Mouse (Mus musculus) CH12.LX (cell line): ENCODE results near the gene Ube2q1. TPM values are rescaled to one million over a fixed set of nuclear protein-coding genes. Genes with fewer than 3 reads are reported as not detected.

ENCODE experiments used
- DNase-seq: peaks from one replicate; pipeline ENCODE4 v3.0.0-alpha.2; 2013; ENCODE audit errors: extremely low read depth
- H3K27ac ChIP-seq: 2 replicates; pipeline ENCODE4 v1.5.1; 2012; ENCODE audit warnings: low read depth, mild to moderate bottlenecking, control low read depth, moderate library complexity; ENCODE audit not compliant: insufficient read depth
- H3K27me3 ChIP-seq: replicated peaks from 2 replicates; pipeline ENCODE3; 2012; ENCODE audit warnings: inconsistent platforms
- H3K36me3 ChIP-seq, 2 experiments: replicated peaks in 1 of 2; 2 replicates each; pipeline versions ENCODE3 to v1.6.1; 2012; ENCODE audit warnings: inconsistent platforms in 1 of 2, low read length in 1 of 2, mild to moderate bottlenecking in 1 of 2, mixed read lengths in 1 of 2, moderate library complexity in 1 of 2; ENCODE audit not compliant: control insufficient read depth in 1 of 2, insufficient read depth in 1 of 2
- H3K4me1 ChIP-seq, 2 experiments: 2 replicates each; pipeline ENCODE4 v1.6.1; 2012; ENCODE audit warnings: inconsistent platforms in 1 of 2, moderate library complexity in 1 of 2; ENCODE audit not compliant: insufficient read depth in 2 of 2, control insufficient read depth in 1 of 2
- H3K4me2 ChIP-seq: 2 replicates; pipeline ENCODE4 v1.6.1; 2012; ENCODE audit warnings: low read depth, mild to moderate bottlenecking, control low read depth; ENCODE audit not compliant: poor library complexity, insufficient read depth, severe bottlenecking
- H3K4me3 ChIP-seq, 3 experiments: fragments of 150-350 bp in 1 of 3; sonication (generic) in 1 of 3; replicated peaks in 1 of 3; 2 replicates each; pipeline versions ENCODE3 to v1.5.1; 2011 to 2012; ENCODE audit warnings: low read depth in 2 of 3, low read length in 2 of 3, mild to moderate bottlenecking in 2 of 3, moderate library complexity in 2 of 3, control low read depth in 1 of 3, improper control_type of control experiment in 1 of 3, inconsistent platforms in 1 of 3, mixed read lengths in 1 of 3; ENCODE audit not compliant: poor library complexity in 1 of 3
- H3K79me2 ChIP-seq: replicated peaks from 2 replicates; pipeline ENCODE4 v1.6.1; 2012; ENCODE audit warnings: mild to moderate bottlenecking, moderate library complexity; ENCODE audit not compliant: control insufficient read depth, poor library complexity, insufficient read depth, severe bottlenecking; ENCODE audit errors: extremely low read depth
- H3K9ac ChIP-seq: 2 replicates; pipeline ENCODE4 v1.6.1; 2012; ENCODE audit warnings: low read depth, mild to moderate bottlenecking, control low read depth, moderate library complexity; ENCODE audit not compliant: insufficient read depth
- H3K9me3 ChIP-seq: replicated peaks from 2 replicates; pipeline ENCODE3; 2012; ENCODE audit warnings: low read length, inconsistent platforms, mixed read lengths
- BHLHE40 ChIP-seq: IDR thresholded peaks from 2 replicates; pipeline ENCODE4 v1.6.1; 2011; ENCODE audit warnings: mild to moderate bottlenecking, low read depth, low read length, improper control_type of control experiment
- ELF1 ChIP-seq: IDR thresholded peaks from 2 replicates; pipeline ENCODE4 v1.6.1; 2014; ENCODE audit warnings: low read depth, mild to moderate bottlenecking, inconsistent platforms, low read length, improper control_type of control experiment
- EP300 ChIP-seq: IDR thresholded peaks from 2 replicates; pipeline ENCODE4 v1.6.1; 2011; ENCODE audit warnings: low read length, improper control_type of control experiment
- ETS1 ChIP-seq: conservative IDR thresholded peaks from 2 replicates; pipeline ENCODE4 v1.6.1; 2012; ENCODE audit warnings: low read depth, mild to moderate bottlenecking, inconsistent platforms, low read length, improper control_type of control experiment, moderate library complexity
- IRF4 ChIP-seq: IDR thresholded peaks from 2 replicates; pipeline ENCODE4 v1.6.1; 2014; ENCODE audit warnings: low read depth, mild to moderate bottlenecking, inconsistent platforms, low read length, improper control_type of control experiment
- JUN ChIP-seq: IDR thresholded peaks from 2 replicates; pipeline ENCODE4 v1.6.1; 2011; ENCODE audit warnings: low read depth, mild to moderate bottlenecking, low read length, improper control_type of control experiment, moderate library complexity; ENCODE audit not compliant: insufficient read depth
- JUND ChIP-seq: conservative IDR thresholded peaks from 2 replicates; pipeline ENCODE4 v1.6.1; 2011; ENCODE audit warnings: low read depth, low read length, improper control_type of control experiment
- MAX ChIP-seq: IDR thresholded peaks from 2 replicates; pipeline ENCODE4 v1.6.1; 2011; ENCODE audit warnings: low read length, improper control_type of control experiment
- MAZ ChIP-seq: IDR thresholded peaks from 2 replicates; pipeline ENCODE4 v1.6.1; 2012; ENCODE audit warnings: low read depth, mild to moderate bottlenecking, inconsistent platforms, low read length, improper control_type of control experiment, moderate library complexity
- MEF2A ChIP-seq: IDR thresholded peaks from 2 replicates; pipeline ENCODE4 v1.6.1; 2014; ENCODE audit warnings: low read depth, mild to moderate bottlenecking, inconsistent platforms, low read length, improper control_type of control experiment, borderline replicate concordance
- MYC ChIP-seq: IDR thresholded peaks from 2 replicates; pipeline ENCODE4 v1.6.1; 2011; ENCODE audit warnings: low read depth, mild to moderate bottlenecking, improper control_type of control experiment, low read length
- NELFE ChIP-seq: IDR thresholded peaks from 2 replicates; pipeline ENCODE4 v1.6.1; 2011; ENCODE audit warnings: low read depth, low read length, improper control_type of control experiment
- NRF1 ChIP-seq: IDR thresholded peaks from 2 replicates; pipeline ENCODE4 v1.6.1; 2014; ENCODE audit warnings: low read depth, mild to moderate bottlenecking, inconsistent platforms, low read length, improper control_type of control experiment, moderate library complexity
- POLR2A ChIP-seq: IDR thresholded peaks from 2 replicates; pipeline ENCODE4 v1.6.1; 2011; ENCODE audit warnings: low read depth, mild to moderate bottlenecking, improper control_type of control experiment, low read length
- POLR2AphosphoS2 ChIP-seq: IDR thresholded peaks from 2 replicates; pipeline ENCODE4 v1.6.1; 2011; ENCODE audit warnings: low read depth, low read length, improper control_type of control experiment
- RAD21 ChIP-seq: IDR thresholded peaks from 2 replicates; pipeline ENCODE4 v1.6.1; 2011; ENCODE audit warnings: low read depth, mild to moderate bottlenecking, low read length, improper control_type of control experiment, moderate library complexity
- SIN3A ChIP-seq: IDR thresholded peaks from 2 replicates; pipeline ENCODE4 v1.6.1; 2012; ENCODE audit warnings: low read length, improper control_type of control experiment, inconsistent platforms
- SMC3 ChIP-seq: IDR thresholded peaks from 2 replicates; pipeline ENCODE4 v1.6.1; 2011; ENCODE audit warnings: low read depth, low read length, improper control_type of control experiment
- TCF12 ChIP-seq: IDR thresholded peaks from 2 replicates; pipeline ENCODE4 v1.6.1; 2014; ENCODE audit warnings: low read depth, mild to moderate bottlenecking, inconsistent platforms, low read length, improper control_type of control experiment
- UBTF ChIP-seq: IDR thresholded peaks from 2 replicates; pipeline ENCODE4 v1.6.1; 2012; ENCODE audit warnings: low read depth, mild to moderate bottlenecking, inconsistent platforms, low read length, improper control_type of control experiment, moderate library complexity
- USF2 ChIP-seq: conservative IDR thresholded peaks from 2 replicates; pipeline ENCODE4 v1.6.1; 2011; ENCODE audit warnings: low read depth, low read length, improper control_type of control experiment
- ZKSCAN1 ChIP-seq: IDR thresholded peaks from 2 replicates; pipeline ENCODE4 v1.6.1; 2012; ENCODE audit warnings: low read depth, inconsistent platforms, low read length, improper control_type of control experiment, borderline replicate concordance
- dilution Hi-C: fragments of 300-500 bp; cut with MboI; formaldehyde crosslinking; loops from 2 replicates; pipeline ENCODE4 v1.14.3; 2020; ENCODE audit warnings: low sequenced_read_pairs; ENCODE audit not compliant: extremely low pct_unique_long_range_greater_than_20kb, extremely low pct_ligation_motif_present
- in situ Hi-C: fragments of 300-500 bp; cut with MboI; formaldehyde crosslinking; loops from 3 replicates; pipeline ENCODE4 v1.14.3; 2019; ENCODE audit warnings: low sequenced_read_pairs, low pct_ligation_motif_present, low pct_unique_long_range_greater_than_20kb, mixed read lengths
- polyA plus RNA-seq: library from polyadenylated mRNA; unstranded; fragments of >175 nt; gene quantifications from 2 replicates; pipeline ENCODE4 v1.2.1, GENCODE M21; 2012; ENCODE audit warnings: low read depth; ENCODE audit not compliant: insufficient read length
- total RNA-seq, 2 experiments: library from RNA; depleted of rRNA; stranded (reverse); fragments of 300-350 nt in 1 of 2; fragments of >200 nt in 1 of 2; gene quantifications; 2 replicates each; pipeline ENCODE4 v1.2.3; 2012 to 2014

Gene Ube2q1
- total and polyA plus RNA-seq, 3 experiments, result 35.4 to 88.8 (median 59.4) TPM

DNA sequence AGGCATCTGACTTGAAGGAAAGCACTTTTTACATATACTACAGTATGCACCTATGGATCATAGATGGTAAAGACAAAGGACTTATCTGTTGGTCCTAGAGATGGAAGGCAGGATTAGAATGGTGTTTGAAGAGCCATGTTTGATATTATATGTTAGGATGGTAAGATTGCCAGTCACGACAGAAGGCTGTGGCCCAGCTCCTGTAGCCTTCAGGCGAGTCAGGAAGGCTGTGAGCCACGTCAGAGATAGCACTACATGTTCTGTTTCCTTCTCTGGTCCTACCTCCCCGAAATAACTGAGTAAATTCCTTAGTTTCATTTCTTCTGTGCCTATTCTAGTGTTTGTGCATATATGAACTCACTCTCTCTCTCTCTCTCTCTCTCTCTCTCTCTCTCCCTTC, 41.3 kb upstream of the Ube2q1 start:
- H3K9me3 ChIP-seq, result no peaks in the 10 kb centered on the region
- dilution Hi-C loops (no loop called here), in situ Hi-C loops (loop anchor here (5.0 kb wide), 1 partner anchor 35 kb away; no protein-coding TSS in a partner anchor)
- H3K27me3 ChIP-seq, result no peaks in the 10 kb centered on the region
- DNase-seq, result no peak
- peaks cover 13 to 48% of the 10 kb centered on the region in 2 experiments for H3K4me1 ChIP-seq
- peaks cover 24 to 40% of the 10 kb centered on the region in 2 experiments for H3K36me3 ChIP-seq
- peak overlapping the region in 2 of 3 experiments; percentile 3 to 93 for H3K4me3 ChIP-seq
- TF ChIP-seq POLR2AphosphoS2 (no peak), SIN3A (peak; percentile 15; the same call in 1 of the 2 replicates)
- peaks cover 27% of the 10 kb centered on the region for H3K79me2 ChIP-seq
- H3K27ac ChIP-seq, result no peak overlapping the region
- peak overlapping the region; percentile 92 for H3K9ac ChIP-seq
- H3K4me2 ChIP-seq, result peak overlapping the region; percentile 92

DNA sequence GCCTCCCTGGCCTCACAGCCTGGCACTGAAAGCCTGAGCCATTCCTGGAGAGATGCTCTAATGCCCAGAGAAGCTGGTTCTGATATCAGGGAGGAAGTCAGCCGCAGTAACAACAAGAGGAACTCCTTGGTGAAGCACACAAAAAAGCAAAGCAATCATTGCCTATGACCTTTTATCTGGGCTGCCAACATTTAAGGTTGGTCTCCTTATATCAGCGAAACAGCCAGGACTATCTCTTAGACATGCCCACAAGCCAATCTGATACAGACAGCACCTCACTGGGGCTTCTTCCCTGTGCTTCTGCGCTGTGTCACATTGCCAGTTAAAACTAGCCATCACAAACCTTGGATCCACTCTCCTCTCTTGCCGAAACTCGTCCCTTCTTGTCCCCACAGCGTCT, 34.9 kb upstream of the Ube2q1 start:
- Histone ChIP-seq H3K4me1 (peaks cover 1 to 8% of the 10 kb centered on the region in 2 experiments; a peak in 2 of 4 replicates), H3K27ac (no peak overlapping the region), H3K9me3 (no peaks in the 10 kb centered on the region), H3K27me3 (no peaks in the 10 kb centered on the region), H3K79me2 (peaks cover 10% of the 10 kb centered on the region; the same call in 1 of the 2 replicates), H3K36me3 (peaks cover 83 to 95% of the 10 kb centered on the region in 2 experiments), H3K4me3 (no peak overlapping the region), H3K9ac (no peak overlapping the region)
- dilution Hi-C loops, result no loop called here
- in situ Hi-C loops, result no loop called here
- no peak for TF ChIP-seq POLR2AphosphoS2
- TF ChIP-seq NRF1, result no peak
- no peak for TF ChIP-seq MYC
- no peak for TF ChIP-seq JUND
- no peak for TF ChIP-seq BHLHE40
- no peak for TF ChIP-seq MAX
- TF ChIP-seq, all 38 proteins: peak for 0
- no peak overlapping the region for H3K4me2 ChIP-seq
- no peak for DNase-seq

GRCm38 (mm10) chr3:89752307-89752706, 21.1 kb upstream of the Ube2q1 start:
- no peak overlapping the region for H3K27ac ChIP-seq
- H3K9ac ChIP-seq, result no peak overlapping the region
- dilution Hi-C loops (no loop called here), in situ Hi-C loops (loop anchor here (25.0 kb wide), 1 partner anchor 415 kb away; the partner anchor contains the start of genes Adam15 and Efna4)
- H3K79me2 ChIP-seq, result no peaks in the 10 kb centered on the region
- H3K36me3 ChIP-seq, result peaks cover 45 to 54% of the 10 kb centered on the region in 2 experiments
- DNase-seq, result no peak
- H3K4me1 ChIP-seq, result peaks cover 0 to 22% of the 10 kb centered on the region in 2 experiments; a peak in 1 of 4 replicates
- no peak for TF ChIP-seq JUN
- no peak for TF ChIP-seq TCF12
- TF ChIP-seq RAD21, result no peak
- TF ChIP-seq ZKSCAN1, result no peak
- TF ChIP-seq MEF2A, result no peak
- TF ChIP-seq ELF1, result no peak
- TF ChIP-seq SMC3, result no peak
- TF ChIP-seq UBTF, result no peak
- no peak for TF ChIP-seq NELFE
- TF ChIP-seq ETS1, result no peak
- TF ChIP-seq USF2, result no peak
- no peak for TF ChIP-seq IRF4
- no peak for TF ChIP-seq MAX
- TF ChIP-seq EP300, result no peak
- no peak for TF ChIP-seq JUND
- TF ChIP-seq MAZ, result no peak
- no peak for TF ChIP-seq POLR2A
- H3K4me2 ChIP-seq, result no peak overlapping the region
- H3K27me3 ChIP-seq, result no peaks in the 10 kb centered on the region
- H3K4me3 ChIP-seq, result no peak overlapping the region
- H3K9me3 ChIP-seq, result no peaks in the 10 kb centered on the region
